ENCODE assay signal across 32 mouse cellular contexts in the genomic region with DNA sequence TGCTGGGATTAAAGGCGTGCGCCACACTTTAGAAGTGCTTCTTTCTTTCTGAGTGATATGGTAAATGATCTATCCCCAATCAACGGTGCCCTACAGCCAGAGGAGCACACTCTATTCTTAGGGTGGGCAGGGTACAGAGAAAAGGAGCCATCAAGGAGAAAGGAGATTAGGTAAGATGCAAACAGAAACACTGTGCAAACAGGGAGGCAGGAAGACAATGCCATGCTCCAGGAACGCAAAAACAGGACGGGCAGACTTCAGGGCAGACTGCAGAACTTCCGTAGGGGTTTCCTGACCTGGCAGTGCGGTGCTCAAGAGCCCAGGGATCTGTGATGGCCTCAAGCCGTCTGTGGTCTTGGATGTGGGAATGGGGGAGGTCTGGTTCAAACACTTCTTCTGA. TPM values are rescaled to one million over a fixed set of nuclear protein-coding genes. Genes with fewer than 3 reads are reported as not detected.
"Had no signal": no experiment of that assay in that cellular context is flagged by ENCODE, and none has a peak within 500 bp of the region (broad histone marks: within the 10 kb centered on the region; RNA-seq: fewer than 3 reads in every experiment).

No protein-coding gene starts in this region.

- H3K4me3 ChIP-seq: heart, adult 2 months; heart, embryonic 13.5 days; heart, embryonic 15.5 days; hindbrain, embryonic 13.5 days; hindbrain, embryonic 15.5 days; intestine, embryonic 15.5 days; layer of hippocampus, adult 2 months; left cerebral cortex, adult 2 months; limb, embryonic 10.5 days; limb, embryonic 12.5 days; liver, embryonic 13.5 days; liver, embryonic 15.5 days had no signal

- ATAC-seq: inflammation-experienced regulatory T-cells, adult 6 months; intestine, embryonic 15.5 days; intestine, postnatal 0 days; liver, postnatal 0 days had no signal

- H3K4me1 ChIP-seq: hindbrain, embryonic 13.5 days; hindbrain, embryonic 15.5 days; intestine, embryonic 15.5 days; limb, embryonic 10.5 days; limb, embryonic 12.5 days had no signal

- H3K27me3 ChIP-seq: heart, embryonic 13.5 days; heart, embryonic 15.5 days; hindbrain, embryonic 13.5 days; hindbrain, embryonic 15.5 days; intestine, embryonic 15.5 days; limb, embryonic 12.5 days; liver, embryonic 13.5 days; liver, embryonic 15.5 days had no signal

- DNase-seq: gastrocnemius, postnatal 25 days; heart, adult 11 months; heart, adult 2 months; heart, postnatal 14 days; heart, postnatal 36 days; kidney, adult 18-20 months; kidney, adult 8-10 months; kidney, postnatal 10 days; kidney, postnatal 25 days; kidney, postnatal 4 days; liver; liver, embryonic 13.5 days; liver, postnatal 0 days had no signal

- H3K9me3 ChIP-seq: heart, embryonic 13.5 days; heart, embryonic 15.5 days; hindbrain, embryonic 13.5 days; hindbrain, embryonic 15.5 days; intestine, embryonic 15.5 days; limb, embryonic 10.5 days; limb, embryonic 12.5 days; liver, embryonic 13.5 days; liver, embryonic 15.5 days had no signal

RNA-seq across cellular contexts. Expression of a gene that starts 50.1 kb away (rescaled TPM):
- total RNA-seq: gastrocnemius, adult 18-20 months; gastrocnemius, adult 8-10 months; gastrocnemius, postnatal 25 days; gastrocnemius, postnatal 4 days; heart, adult 2 months; heart, postnatal 36 days; hematopoietic stem cell, adult 5-6 weeks; layer of hippocampus, adult 2 months; layer of hippocampus, postnatal 10 days; layer of hippocampus, postnatal 25 days; left cerebral cortex, postnatal 14 days had no signal
